Comparison of ENCODE assay signal across 28 mouse cellular contexts in the genomic region with DNA sequence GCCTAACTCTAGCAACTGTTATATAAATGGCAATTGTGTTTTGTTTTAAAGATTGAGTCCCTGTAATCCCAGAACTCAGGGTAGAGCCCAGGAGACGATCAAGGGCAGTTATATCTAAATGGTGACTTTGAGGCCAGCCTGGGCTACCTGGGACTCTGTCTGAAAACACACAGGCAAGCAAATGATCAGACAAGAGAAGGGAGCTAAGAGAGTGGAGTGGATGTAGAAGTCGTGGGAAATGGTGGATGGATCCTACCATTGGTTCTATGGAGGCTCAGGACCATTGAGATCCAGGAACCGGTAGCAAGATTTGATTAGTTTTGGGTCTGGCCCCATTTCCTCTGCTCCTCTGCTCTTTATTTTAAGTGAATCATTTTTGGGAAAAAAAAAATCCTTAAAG. TPM values are rescaled to one million over a fixed set of nuclear protein-coding genes. Genes with fewer than 3 reads are reported as not detected.
"Had no signal": no experiment of that assay in that cellular context is flagged by ENCODE, and none has a peak within 500 bp of the region (broad histone marks: within the 10 kb centered on the region; RNA-seq: fewer than 3 reads in every experiment).

No protein-coding gene starts in this region.

- H3K36me3 ChIP-seq: lung, embryonic 15.5 days had no signal

- H3K9me3 ChIP-seq: lung, embryonic 15.5 days had no signal

- H3K27me3 ChIP-seq: lung, embryonic 15.5 days had no signal

- DNase-seq: kidney, adult 2 months; kidney, postnatal 25 days; layer of hippocampus, adult 9-11 months; lung, adult 18-20 months; lung, postnatal 10 days; lung, postnatal 36 days; midbrain, embryonic 14.5 days; thymus, adult 2 months; thymus, postnatal 14 days; thymus, postnatal 4 days had no signal

- H3K27ac ChIP-seq: kidney, postnatal 0 days; layer of hippocampus, adult 2 months; liver, embryonic 14.5 days; lung, embryonic 15.5 days had no signal

- H3K4me2 ChIP-seq: lung, embryonic 15.5 days; midbrain, embryonic 11.5 days had no signal

- H3K4me1 ChIP-seq: lung, embryonic 15.5 days had no signal

- H3K4me3 ChIP-seq: layer of hippocampus, adult 2 months; lung, embryonic 15.5 days had no signal

- H3K9ac ChIP-seq: liver, embryonic 14.5 days; lung, embryonic 15.5 days had no signal

RNA-seq across cellular contexts. Expression of gene Zfp683, which starts 42.5 kb away (rescaled TPM):
- total RNA-seq: layer of hippocampus, adult 2 months; layer of hippocampus, postnatal 25 days; left cerebral cortex, adult 18-20 months; left cerebral cortex, postnatal 10 days; left cerebral cortex, postnatal 36 days; liver, adult 2 months; megakaryocyte progenitor cell, adult 5-6 weeks; megakaryocyte-erythroid progenitor cell, adult 5-6 weeks; midbrain, postnatal 0 days had no signal
- polyA plus RNA-seq: kidney, embryonic 14.5 days; kidney, postnatal 0 days; limb, embryonic 11.5 days; lung, embryonic 15.5 days; midbrain, embryonic 11.5 days; midbrain, embryonic 14.5 days; midbrain, postnatal 0 days; neural tube, embryonic 11.5 days; neural tube, embryonic 14.5 days; stomach, embryonic 16.5 days had no signal
